Mouse (Mus musculus) frontal cortex, postnatal 25 days (tissue): ENCODE measurements around the gene Gm17655.
"Not testable (repeated sequence)": the region's sequence is repeated elsewhere in the genome, so short reads cannot be mapped to it uniquely, and the experiment has no call there.

ENCODE experiments used
- DNase-seq, 2 experiments: peaks; one replicate each; pipeline ENCODE4 v3.0.0; 2022; ENCODE audit warnings: low spot score in 2 of 2

The Gm17655 gene

DNA sequence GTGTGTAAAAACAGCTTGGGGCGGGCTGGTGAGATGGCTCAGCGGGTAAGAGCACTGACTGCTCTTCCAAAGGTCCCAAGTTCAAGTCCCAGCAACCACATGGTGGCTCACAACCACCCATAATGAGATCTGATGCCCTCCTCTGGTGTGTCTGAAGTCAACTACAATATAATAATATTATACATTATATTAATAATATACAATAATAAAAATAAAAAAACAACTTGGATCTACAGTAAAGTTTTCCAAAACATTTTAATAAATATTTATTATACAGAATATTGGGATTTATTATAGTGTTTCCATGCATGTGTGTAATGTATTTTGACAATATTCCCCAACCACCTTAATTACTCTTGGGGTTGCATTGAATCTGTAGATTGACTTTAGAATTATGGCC, at the start of gene Gm17655:
Gene Gm17655, minus strand, starts transcription at position 101 of the 400 bp plus-strand sequence.
- not testable (repeated sequence) for DNase-seq

DNA sequence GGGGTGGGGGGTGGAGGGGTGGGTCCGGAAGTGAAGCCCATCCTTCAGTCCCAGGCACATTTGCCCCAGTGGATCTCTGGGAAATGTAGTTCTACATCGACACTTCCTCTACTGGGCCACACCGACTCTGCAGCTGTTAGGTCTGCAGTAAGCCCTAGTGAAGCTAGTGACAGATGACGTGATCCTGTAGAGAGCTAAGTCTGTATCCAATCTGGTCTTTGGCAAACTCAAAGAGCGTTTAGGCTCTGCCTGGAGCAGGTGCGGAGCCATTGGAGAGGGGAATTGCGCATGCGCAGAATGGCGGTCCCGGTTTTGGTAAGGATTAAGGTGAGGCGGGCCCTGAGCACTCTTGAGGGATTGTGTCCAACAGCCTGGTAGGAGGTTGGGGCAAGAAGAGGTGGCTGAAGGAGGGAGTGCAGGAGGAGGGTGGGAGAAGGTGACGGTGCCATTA, 37.7 kb upstream of the Gm17655 start, which contains the start of gene Zfp605:
Gene Zfp605, plus strand, starts transcription at position 102 of the 451 bp plus-strand sequence.
- DNase-seq = peak; percentile 92 to 94

DNA sequence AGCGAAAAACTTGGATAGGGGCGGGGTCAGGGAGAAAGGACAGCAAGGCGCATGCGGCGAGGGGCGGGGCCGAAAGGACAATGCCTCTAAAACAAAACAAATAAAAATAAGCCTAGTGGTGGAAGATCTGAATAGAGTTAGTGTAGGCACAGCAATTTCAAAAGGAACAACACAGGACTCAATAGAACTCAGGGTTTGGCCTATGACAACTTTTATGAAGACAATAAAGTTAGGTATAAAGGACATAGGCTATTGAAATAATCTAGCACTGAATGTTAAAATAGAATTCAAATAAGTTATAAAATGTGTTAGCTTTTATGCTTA, 36.0 kb upstream of the Gm17655 start:
- DNase-seq = no peak

DNA sequence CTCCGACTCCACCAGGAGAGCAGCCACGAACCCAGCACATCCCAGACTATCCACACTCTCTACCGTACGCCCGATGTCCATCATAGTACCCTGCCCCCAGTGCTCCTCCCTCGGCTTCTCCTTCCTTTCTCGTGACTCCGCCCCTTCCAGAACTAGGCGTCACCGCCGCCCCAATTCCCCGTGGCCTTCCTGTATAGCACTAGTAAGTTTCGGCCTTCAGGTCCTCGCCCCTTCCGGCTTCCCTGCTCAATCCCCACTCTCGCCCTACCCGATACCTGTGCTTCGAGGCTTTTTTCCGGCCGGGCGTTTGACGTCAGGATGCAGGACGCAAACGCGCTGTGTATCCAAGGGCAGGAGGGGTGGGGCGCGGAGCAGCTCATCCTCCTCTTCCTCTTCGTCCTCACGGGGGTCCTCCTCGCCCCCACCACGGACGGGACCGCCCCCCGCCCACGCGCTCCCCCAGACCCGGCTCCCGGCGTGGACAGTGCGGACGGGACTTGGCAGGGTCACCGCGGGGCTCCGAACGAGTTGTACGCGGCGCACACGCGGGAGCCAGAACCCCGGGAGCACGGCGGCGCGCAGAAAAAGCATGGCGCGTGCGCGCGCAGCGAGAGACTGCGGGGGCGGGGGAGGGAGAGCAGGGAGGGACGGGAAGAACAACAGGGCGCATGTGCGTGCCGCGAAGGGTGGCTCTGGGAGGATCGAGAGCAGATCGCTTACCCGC, 35.4 kb upstream of the Gm17655 start, which contains the start of gene Gtpbp6:
Gene Gtpbp6, minus strand, starts transcription at position 617 of the 724 bp plus-strand sequence.
- peak; percentile 85 to 88 for DNase-seq

DNA sequence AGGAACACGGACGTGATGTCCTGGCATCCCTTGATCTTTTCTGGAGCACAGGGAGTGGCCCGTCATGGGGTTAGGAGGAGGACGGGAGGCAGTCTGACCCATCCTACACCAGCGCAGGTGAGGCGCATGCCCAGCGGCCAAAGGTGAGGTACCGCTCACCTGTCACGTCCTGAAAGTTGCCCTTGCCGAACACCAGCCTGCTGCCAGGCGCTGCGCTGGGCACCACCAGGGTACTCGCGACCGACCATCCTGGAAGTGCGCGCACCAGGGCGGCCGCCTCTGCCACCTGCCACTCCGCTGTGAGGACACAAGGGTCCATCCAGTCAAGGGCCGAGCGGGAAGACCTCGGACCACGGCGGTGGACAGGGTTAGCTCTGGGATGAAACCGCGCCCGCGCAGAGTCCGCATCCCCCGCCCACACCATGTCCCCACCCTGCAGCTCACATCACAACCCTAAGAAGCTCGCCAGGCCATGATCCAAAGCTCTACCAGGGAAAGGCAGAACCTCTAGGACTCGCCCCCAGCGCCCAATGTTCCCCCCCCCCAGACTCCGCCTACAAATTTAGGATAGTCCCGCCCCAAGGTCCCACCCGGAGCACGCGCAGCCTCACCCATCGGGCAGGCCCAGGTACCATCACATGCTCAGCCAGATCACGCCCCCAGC, 34.7 kb upstream of the Gm17655 start:
- DNase-seq = peak; percentile 21 to 42

DNA sequence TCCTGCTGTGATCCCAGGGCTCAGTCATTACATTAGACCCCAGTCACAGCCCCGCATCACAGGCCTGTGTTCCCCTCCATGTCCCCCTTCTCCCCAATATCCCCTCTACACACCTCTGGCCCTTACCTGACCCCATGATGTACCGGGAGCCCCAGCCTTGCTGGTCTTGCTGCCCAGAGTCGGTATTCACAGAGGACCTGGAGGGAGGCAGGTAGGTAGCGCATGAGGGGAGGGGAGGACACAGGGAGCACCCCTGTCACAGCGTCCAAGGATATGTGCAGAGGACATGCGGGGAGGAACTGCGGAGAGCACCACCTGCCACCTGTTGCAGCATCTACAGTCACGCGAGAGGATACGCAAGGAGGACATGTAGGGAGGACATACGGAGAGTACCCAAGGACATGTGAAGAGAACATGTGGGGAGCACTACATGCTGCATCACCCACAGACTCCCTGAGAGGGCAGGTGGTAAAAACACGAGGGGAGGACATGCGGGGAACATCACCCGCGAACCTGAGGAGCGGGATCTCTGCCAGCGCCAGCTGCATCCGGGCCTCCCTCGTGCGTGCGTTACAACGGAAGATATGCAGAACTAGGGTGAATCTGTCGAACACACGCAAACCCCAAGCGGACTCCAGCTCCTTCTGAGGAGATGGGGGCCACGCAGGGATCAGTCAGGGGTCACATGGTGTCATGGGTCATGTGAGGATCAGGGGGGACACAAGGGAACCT, 34.0 kb upstream of the Gm17655 start:
- DNase-seq = no peak

DNA sequence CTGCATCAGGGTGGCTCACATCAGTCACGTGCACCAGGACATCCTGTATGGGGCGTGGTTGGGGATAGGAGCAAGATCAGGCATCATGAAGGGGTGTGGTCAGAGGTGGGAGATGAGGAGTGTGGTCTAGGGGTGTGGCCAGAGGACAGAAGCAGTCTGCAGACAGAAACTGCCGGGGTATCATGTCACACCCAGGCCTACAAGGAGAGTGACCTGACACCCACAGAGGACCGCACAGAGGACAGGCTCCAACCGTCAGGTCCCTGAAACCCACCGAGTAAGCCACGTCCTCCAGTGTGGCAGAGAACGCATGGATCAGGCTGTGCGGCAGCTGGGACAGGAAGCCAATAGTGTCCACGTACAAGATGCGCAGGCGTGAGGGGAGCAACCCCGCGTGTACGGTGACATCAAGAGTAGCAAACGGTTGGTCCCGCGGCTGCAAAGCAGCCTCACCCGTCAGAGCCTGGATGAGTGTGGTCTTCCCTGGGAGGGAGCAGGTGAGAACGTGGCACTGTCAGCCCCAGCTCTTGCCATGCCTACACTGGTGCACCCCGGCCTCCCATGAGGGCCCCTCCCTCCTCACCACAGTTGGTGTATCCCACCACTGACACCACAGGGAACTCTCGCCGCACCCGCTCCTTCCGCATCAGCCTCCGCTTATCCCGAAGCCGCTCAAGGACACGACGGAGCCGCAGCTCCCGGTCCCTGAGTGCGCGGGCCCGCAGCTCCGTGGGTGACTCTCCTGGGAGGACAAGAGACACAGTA, 32.5 kb upstream of the Gm17655 start:
- peak in 1 of 2 experiments; percentile 6 for DNase-seq

DNA sequence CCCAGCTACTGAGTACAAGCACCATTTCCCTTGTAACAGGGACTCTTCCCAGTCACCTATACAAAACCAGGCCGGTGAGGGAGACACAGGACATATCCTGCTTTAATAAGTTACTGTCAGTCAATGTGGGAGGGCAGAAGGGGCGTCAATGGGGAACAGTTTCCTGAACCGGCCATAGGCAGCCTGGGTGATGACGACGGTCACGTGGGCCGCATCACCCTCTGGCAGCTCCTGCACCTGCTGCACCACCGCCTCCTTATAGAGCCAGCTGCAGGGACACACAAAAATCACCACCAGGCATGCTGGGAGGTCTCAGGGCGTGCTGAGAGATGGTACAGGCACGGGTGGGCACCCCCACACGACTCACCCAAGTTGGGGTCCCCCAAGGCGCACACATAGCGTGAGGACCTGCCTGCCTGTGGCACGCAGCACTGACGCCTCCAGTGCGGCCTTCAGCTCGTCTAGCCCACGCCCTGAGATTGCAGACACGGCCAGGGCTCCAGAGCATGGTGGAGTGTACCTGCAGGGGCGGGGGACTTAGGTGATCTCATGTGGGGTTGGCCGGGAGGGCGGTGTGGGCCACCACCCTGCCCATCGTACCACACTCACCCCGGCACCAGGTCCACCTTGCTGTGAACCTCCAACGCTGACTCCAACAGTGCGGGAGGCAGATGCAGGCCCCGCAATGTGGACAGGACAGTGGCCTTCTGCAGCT, 31.7 kb upstream of the Gm17655 start:
- DNase-seq = no peak

DNA sequence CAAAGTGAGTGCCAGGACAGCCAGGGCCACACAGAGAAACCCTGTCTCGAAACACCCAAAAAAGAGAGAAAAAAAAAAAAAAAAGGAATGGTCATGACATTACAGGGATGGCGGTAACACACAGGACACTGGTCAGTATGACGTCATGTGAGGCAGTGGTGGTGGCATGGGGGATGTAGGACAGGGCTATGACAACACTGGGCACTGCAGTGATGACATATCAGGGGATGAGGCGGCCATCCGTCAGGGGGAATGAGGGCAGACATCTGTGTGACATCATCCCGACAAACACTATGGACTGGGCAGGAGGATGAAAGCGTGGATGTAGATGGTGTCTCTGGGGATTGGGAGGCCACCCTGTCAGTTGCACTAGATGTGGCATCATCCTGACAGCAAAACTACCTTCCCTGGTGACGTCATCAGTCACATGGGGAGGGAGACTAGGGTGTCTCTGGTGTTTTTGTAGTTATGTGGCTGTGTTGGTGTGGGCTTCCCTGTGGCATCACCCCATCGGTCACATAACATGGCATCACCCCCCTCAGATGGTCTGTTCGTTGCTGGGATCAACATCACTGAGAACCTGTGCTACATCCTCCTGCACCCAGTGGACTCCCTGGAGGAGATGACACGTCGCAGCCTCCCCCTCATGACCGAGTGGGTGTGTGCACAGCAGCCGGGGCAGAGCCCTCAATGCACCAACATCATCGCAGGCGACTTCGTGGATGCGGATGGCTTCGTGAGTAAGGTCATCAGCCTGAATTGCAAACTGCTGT, 30.7 kb upstream of the Gm17655 start:
- peak; percentile 11 to 16 for DNase-seq

DNA sequence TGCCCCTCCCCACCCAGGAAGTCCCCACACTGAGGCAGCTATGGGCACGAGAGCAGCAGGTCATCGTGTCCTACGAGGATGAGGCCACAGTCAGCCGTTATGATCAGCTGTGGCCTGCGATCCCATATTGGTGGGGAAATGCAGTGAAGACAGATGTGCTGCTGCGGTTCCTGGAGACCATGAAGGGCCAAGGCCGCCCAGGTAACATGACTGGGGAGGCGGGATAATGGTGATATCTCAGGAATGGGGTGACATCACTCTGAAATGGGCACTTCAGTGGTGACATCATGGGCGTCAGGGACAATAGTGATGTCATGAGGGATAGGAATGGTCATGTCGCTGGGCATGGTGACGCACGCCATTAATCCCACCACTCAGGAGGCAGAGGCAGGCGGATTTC, 30.1 kb upstream of the Gm17655 start:
- DNase-seq = no peak

DNA sequence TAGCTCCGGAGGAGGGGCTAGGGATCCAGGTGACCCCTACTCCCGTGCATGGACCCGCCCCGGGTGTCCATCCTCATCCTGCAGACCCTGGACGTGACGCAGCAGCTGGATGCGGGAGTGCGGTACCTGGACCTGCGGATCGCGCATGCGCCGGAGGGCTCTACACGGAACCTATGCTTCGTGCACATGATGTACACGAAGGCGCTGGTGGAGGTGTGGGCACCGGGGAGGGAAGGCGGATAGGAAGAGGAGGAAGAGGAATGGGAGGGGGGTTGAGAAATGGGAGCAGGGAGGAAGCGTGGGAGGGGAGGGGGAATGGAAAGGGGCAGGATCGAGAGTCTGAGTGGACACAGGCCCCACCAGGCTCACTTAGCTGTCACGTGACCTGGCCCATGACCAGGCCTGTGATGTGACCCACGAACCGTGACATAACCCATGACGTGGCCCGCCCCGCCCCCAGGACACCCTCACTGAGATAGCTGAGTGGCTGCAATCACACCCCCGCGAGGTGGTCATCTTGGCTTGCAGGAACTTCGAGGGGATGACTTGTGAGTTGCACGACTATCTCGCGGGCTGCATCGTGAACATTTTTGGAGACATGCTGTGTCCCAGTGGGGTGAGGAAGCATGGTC, 29.5 kb upstream of the Gm17655 start:
- peak; percentile 48 to 59 for DNase-seq

DNA sequence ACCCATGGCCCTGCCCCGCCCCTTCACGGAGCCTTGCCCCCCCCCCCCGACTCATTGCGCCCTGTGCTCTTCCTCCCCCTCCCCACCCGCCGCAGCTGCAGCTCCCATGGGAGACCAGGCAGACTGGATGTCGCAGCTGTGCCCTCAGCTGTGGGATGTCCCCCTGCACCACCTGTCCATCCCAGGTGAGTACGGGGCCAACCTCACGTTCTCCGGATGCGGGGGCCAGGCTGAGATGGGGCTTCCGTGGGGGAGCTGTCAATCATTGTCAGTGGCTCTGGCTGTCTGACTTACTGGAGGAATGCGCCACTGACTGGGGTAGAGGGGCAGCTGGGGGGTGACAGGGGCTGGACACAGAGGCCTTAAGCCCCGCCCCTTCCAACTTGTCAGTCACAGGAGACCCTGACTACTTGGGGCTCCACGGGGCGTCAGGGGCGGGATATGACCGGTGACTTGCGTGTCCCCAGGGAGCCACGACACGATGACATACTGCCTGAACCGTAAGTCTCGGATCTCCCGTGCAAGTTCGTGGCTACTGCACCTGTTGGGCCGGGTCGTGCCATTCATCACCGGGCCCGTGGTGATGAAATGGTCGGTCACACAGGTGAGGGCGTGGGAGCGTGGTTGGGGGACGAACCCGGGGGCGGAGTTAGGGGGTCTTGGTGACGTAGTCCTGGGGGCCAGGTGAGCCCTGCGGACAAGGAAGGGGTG, 28.8 kb upstream of the Gm17655 start:
- peak; percentile 31 to 32 for DNase-seq

DNA sequence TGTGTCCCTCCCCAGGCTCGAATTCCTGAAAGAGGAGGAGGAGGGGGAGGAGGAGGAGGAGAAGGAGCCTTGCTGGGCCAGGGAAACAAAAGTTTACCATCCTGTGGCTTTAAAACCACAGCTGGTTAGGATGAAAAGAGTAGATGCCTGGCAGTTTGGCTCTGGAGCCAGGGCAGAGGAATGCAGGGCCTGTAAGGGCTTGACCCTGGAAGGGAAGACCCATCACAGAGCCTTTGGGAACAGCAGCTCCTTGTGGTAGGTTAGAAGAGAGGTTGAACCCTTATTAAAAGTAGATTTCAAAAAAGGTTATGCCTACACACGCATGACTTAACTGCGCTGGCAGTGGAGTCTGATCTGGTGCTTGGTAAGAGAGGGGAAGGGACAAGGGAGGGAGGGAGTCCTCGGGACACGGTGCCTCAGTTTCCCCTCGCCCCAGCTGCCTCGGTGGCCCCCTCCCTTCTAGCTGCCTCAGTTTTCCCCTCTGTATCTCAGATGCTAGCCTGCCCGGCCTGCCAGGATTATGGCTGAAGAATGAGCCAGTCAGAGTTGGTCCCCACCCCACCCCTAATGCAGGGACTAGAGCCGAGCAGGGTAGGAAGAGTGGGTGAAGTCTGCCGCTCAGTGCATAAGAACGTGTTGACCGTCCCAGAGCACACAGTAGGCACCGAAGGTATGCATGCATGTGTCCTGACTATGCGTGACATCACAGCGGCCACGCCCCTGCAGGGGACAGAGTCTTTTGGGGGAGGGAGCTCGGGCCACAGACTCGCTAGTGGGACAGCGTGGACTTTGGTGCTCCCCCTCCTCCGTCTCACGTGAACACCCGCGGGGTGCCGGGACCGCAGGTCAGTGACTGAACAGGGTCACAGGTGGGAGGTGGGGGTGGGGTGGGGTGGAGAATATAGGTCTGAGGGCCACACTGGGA, 27.6 kb upstream of the Gm17655 start, which contains the start of gene Plcxd1:
Gene Plcxd1, plus strand, starts transcription at position 314 of the 925 bp plus-strand sequence.
- DNase-seq = no peak

DNA sequence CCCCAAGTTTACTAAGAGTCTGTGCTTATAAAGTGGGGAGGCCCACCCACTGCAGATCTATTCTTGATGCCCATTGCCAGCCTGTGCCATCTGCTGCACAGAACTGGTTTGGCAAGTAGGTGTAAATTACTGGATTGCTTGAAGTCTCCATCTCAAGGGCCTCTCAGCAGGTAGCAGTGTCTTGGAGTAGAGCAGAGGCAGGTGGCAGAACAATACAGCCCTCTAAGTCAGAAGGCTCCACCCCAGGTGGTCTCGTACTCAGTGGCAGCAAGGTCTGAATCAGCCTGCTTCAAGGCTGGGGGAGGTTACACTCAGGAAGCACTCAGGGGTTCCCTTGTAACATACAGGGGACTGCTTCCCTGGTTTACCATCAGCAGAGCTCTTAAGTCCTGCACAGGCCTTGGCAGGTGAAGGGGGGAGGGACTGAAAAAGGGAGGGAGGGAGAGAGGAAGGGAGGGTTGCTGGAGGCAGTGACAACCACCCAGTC, 26.7 kb upstream of the Gm17655 start:
- peak in 1 of 2 experiments; percentile 22 for DNase-seq

DNA sequence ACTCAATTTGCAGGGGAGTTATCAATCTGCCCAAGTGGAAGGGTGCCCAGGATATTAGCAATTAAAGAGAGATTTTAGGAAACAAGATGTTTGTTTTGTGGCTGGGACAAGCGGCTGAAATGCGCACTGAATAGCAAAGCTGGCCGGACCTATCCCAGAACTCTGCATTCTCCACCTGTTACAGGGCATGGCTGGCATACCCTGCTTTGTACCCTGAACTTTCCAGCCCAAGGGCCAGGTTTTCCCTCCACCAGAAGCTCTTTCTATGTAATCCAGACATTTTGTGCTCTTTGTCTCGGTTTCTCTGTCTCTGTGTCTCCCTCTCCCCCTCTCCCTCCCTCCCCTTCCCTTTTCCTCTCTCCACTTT, 22.5 kb upstream of the Gm17655 start:
- no peak for DNase-seq

DNA sequence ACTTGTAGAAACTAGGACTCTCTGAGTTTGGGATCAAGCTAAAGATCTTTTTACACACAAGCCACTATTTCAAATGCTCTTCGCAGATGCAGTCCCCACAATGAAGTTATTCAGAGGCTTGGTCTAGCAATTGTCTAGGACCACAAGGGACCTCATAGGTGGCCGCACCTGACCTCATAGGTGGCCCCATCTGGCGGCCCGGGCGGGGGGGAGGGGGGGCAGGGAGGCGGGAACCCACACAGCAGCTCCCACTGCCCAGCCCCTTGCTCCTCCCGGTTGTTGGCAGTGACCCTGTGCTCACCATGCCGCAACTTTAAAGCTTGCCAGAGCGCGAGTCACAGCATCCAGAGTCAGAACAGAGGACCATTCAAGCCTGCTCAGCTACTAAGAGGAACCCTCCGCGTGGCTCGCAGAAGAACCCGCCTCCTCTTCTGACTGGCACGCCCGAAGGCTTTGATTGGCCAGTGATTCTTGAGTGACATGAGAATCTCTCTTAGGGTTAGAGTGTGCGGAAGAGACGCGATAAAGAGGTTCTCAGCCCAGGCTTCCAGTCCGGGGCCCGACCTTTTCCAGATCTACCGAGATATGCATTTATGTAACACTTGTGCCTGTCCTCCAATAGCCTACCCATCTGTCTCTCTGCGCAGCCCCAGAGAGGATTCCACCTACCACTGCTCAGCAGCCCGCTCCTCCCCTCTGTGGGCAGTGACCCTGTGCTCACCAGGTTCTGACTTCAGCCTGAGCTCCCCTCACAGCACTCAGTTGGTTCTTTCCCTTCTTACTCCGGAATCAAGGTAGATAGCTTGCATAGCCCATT, 21.9 kb upstream of the Gm17655 start, which contains the start of gene Gm35315:
Gene Gm35315, minus strand, starts transcription at position 391 of the 817 bp plus-strand sequence.
- DNase-seq = peak; percentile 74 to 76

DNA sequence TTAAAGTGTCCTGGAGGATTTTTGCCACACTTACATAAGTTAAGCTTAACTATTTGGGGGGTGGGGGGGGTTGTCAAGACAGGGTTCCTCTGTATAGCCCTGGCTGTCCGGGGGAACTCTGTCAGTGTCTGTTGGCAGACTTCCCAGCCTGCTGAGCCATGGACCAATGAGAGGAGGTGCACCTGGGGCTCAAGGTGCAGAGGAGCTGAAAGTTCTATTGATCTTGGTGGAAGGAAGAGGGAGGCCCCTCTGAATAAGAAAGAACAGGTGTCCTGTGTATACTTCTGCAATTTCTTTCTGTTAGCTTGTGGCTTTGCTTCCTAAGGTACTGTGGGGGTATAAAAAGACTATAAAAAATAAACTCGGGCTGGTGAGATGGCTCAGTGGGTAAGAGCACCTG, 19.2 kb upstream of the Gm17655 start:
- DNase-seq = no peak
